Mouse (Mus musculus) urinary bladder, postnatal 10 days (tissue): ENCODE results near the gene Myo9a.
A peak's percentile ranks its signal among the peaks of the same experiment; 100 is the strongest.
"Not testable (repeated sequence)": the region's sequence is repeated elsewhere in the genome, so short reads cannot be mapped to it uniquely, and the experiment has no call there.

ENCODE experiments used
- DNase-seq: peaks from one replicate; pipeline ENCODE4 v3.0.0; 2022; ENCODE audit warnings: low spot score

Gene Myo9a

DNA sequence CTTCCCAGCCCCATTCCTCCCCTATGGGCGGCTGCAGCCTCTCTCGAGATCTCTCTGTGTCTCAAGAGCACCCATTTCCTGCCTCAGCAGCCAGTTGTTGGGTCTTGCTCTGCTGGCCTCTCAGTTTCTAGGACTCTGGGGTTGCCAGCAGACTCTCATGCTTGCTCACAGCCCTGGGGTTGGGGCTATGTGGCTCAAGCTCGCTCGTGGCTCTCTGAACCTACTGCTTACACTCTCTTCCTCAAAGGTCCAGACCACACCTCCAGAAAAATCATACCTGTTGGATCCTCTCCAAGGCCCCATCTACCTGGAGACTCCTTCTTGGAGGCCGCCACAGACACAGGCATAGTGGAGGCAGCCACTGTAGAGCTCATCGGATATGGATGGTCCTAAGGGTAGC lies 198.8 kb downstream of the Myo9a start:
- no peak for DNase-seq

DNA sequence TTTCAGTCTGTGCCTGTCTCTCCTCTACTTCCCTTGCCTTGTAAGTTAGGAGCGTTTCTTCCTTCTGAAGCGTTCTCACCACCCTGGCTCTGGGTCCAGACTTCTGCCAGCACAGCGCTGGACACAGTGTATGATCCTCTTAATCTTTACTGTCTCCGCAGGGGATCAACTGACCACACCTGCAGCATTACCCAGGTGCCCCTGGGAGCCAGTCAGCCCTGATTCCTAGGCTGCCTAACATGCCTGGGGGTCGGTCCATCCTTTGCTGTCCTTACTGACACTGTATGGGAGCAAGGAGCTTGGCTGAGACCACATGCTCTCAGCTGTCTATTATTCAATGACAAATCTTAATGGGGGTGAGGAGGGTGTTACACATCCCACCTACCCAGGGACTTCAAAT lies 199.3 kb downstream of the Myo9a start:
- no peak for DNase-seq

DNA sequence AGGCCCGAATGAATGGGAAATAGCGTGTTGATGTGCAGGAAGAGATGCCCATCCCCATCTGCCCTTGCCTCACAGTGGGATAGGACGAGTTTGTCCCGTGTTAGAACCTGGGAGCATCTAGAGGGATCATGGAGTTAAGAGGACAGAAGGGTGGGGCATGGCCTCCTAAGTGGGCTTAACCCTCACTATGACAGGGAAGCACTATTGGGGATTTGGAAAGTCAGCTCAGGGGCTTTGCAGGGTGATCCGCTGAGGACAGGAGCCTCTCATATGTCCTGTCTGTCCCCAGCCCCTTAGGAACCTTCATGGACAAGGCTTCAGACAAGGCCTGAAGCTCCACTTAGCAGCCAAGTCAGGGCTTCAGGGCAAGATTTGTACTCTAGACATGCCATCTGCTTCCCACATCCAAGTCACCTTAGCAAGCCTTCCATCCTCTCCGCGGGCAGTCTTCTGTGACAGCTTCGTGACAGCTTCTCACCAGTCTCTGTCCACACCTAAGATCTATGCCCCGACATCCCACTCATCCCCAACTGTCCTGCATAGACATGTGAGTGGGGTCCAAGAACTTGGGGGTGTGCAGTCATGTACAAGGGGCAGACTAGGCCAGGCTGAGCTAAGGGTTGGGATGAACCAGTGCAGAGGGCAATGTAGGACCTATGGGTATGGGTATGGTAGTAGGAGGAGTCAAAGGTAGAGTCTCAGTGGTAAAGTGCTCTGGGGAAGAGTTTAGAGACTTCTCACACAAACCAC lies 200.5 kb downstream of the Myo9a start:
- no peak for DNase-seq

DNA sequence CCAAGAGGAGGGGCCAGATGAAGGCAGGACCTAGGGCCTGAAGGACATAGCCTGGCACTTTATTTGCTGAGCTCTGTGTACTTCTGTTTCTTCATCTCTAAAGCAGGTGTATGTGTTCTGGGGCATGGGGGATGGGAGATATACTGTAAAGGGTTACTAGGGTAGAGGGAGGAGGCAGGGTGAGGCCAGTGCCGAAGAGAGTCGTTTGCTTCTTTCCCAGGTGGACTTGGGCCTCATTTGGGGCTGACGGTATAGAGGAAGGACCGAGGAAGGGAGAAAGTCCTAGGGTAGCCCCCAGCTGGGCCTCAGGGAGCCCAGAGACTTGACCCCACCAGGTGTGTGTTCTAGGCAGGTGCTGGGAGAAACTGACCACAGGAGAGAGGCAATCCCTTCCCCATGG lies 201.2 kb downstream of the Myo9a start:
- DNase-seq, result no peak

DNA sequence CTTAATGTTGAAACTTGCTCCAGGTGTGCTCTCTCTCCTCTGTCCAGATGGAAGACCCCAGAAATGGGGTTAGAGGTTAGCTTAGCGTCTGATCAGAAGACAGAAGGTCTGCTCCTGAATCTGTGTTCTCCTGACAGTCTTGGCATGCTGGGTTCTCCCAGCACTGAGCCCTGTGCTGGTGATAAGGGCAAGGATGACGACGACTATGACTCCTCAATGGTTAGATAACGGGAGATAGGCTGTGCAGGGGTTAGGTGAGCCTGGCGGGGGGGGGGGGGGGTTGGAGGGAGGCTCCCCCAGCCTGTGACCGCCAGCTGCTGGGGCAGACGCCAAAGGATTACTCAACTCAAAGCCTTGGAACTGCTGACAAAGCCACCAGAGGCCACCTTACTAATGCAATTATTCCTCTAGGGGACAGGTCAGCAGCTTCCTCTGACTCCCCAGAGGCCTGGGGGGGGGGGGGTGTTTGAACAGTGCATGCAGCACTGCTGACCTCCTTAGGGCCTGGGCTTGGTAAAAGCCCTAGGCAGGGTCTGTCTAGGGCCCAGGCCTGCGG lies 201.9 kb downstream of the Myo9a start:
- no peak for DNase-seq

DNA sequence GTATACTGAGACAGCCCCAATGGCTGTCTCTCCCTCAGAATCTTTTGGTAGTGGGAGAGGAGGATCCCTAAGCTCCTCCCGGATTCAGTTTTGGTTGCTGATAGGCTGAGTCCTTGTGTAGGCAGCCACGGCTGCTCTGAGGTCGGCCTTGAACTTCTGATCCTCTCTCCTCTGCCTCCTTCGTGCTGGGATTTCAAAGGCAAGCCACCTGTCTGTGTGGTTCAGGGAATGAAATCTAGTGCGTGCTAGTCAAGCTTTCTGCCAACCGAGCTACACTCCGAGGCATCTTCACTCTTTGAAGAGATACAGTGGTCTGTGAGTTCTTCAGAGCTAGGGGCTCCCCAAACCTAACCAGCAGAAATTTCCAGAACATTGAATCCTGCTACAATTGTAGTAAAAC lies 202.9 kb downstream of the Myo9a start:
- DNase-seq, result no peak

DNA sequence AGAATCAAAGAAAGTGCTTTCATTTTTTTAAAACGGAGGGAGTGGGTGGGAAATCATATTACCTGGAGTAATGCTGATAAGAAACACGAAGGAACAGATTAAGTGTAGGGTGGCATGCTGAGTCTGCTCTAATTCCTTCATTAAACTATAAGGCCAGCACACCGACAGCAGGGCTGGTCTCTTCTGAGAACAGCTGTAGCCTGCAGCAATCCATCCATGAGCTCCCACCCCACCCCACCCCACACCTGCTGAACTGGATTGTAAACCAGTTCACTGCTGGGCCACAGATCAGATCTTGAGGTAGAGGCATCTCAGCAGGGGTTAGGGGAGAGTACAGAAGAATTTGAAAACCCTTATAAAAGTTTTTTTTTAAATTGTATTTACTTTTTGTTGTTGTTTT lies 204.5 kb downstream of the Myo9a start:
- no peak for DNase-seq

DNA sequence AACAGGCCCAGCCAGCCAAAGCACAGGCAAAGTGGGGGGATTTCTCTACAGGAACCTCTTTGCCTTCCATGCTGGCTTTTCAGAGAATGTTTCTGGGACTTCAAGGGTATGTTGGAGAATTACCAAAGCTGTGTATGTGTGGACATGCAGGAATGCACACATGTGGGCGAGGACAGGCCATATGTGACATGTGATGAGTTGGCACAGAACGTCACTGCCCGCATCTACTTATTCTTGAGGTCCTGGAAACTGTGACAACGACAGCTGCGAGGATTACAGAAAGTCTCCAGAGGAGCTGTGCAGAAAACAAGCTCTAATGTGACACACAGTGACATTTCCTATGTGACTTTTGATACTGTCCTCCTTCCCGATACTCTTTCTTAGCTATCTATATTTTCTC lies 205.0 kb downstream of the Myo9a start:
- DNase-seq, result no peak

DNA sequence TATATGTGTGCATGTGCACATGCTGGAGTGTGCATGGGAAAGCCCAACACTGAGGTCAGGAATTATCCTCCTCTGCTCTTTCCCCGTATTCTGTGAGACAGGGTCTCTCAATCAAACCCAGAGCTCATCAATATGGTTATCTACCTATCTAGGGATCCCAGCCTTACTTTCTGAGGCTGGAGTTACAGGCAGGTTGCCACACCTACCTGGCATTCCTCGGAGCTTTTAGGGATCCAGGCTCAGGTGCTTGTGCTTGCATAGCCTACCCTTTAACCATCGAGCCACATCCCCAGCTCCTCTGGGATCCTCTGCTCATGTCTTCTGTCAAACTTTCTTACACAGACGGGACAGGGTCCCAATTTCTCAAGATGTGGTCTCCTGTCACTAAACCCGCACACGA lies 205.8 kb downstream of the Myo9a start:
- no peak for DNase-seq

DNA sequence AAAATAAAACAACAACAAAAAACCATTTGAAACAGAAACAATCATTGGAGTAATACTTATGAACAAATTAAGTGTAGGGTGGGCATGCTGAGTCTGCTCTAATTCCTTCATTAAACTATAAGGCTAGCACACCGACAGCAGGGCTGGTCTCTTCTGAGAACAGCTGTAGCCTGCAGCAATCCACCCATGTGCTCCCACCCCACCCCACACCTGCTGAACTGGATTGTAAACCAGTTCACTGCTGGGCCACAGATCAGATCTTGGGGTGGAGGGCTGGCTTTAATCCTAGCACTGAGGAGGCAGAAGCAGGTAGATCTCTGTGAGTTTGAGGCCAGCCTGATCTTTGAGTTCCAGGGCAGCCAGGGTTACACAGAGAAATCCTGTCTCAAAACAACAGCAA lies 207.4 kb downstream of the Myo9a start:
- DNase-seq, result not testable (repeated sequence)

DNA sequence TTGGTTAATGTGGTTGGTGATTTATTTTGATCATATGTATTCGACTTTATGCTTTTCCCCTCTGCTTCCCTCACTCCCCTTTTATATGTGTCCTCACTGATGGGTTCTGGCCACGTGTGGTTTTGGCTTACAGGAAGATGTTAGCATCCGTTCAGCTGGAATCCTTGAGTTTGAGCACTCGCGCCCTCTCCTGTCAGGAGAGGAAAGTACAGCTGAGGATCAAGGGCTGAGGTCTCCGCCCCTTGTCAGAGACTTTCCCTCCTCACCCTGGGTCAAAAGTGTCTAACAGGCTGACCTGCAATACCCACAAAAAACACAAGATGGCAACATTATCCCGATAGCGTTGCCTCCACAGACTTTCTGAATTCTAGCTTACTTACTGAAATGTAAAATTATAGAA lies 208.6 kb downstream of the Myo9a start:
- peak; percentile 30 for DNase-seq

DNA sequence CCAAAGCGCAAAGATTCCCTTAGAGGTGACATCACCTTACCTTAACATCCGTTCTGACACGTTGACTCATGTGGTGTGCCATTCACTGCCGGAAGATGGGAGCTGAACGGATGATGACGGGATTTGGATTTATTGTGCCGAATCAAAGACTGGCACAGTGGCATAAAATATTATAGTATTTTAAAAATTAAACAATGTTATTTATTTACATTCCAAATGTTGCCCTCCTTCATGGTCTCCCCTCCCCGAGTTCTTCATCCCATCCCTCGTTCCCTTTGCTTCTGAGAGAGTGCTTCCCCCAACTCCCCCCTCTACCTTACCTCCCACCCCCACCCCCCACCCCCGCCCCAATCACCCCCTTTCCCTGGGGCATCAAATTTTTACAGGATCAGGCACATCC lies 209.9 kb downstream of the Myo9a start, which contains the start of gene Nr2e3:
Gene Nr2e3 (minus strand): TSS at position 101 of the 400 bp plus-strand sequence.
- DNase-seq, result no peak

DNA sequence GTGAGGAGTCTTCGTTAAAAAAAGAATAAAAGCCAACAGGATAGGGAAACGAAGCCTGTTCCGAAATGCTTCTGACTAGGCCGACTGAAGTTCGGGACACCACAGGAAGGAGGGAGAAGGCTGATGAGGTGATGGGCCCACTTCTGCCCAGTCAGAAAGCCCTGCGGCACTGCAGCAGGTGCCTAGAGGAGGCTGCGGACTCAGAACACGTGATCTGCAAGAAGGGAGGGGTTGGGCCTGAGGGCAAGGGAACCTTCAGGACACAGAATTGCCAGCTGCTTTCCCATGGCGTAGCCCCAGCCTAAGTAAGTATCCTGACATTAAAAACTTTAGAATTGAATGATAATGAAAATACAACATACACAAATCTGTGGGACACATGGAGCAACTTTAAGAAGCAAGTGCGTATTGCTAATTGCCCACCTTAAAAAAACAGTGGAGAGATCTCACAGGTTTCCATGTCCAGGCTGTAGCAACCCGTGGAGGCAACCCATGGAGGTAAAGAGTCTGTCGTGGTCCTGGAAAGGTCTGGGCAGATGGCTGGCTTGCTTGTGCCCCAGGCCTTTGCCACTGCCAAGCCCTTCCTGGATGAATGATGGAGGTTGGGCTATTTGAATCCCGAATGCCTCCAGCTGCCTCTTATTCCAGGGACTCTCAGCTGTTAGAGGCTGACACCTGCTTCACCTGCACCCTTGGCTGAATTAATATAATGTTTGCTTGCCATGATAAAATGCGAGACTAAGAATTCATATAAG lies 210.7 kb downstream of the Myo9a start:
- DNase-seq, result no peak

DNA sequence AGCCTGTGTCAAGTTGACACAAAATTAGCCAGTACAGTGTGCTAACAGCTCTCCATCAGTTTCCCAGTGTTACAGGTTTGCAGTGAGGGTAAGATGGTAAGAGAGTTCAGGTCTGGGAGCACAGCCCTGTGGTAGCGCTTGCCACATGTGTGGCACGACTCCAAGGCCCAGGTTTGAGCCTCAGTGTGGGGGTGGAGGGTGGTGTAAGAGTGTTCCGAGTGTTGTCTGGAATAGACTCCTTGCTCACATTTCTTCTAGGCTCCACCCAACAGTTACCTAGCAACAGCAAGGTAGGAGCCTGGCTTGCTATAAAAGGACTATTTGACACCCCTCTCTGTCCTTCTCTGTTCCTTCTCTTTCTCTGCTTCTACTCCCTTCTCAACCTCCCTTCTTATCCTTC lies 213.7 kb downstream of the Myo9a start:
- no peak for DNase-seq

DNA sequence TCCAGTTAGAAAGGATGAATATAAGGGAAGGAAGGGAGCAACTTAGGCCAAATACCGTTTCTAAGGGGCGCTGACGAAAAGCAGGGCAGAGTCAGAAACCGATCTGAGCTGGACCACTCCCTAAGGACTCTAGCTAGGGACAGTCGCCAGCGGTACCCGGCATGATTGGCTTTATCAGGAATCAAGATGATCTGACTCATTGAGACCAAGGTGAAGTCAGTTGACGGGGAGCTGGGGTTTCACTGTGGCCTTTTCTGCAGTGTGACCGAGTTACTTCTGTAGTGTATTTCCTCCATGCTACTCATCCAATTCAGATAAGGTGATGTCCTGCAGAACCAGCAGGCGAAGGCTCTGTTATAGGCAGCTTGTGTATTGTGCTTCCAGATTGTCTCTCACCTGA lies 214.3 kb downstream of the Myo9a start:
- no peak for DNase-seq

DNA sequence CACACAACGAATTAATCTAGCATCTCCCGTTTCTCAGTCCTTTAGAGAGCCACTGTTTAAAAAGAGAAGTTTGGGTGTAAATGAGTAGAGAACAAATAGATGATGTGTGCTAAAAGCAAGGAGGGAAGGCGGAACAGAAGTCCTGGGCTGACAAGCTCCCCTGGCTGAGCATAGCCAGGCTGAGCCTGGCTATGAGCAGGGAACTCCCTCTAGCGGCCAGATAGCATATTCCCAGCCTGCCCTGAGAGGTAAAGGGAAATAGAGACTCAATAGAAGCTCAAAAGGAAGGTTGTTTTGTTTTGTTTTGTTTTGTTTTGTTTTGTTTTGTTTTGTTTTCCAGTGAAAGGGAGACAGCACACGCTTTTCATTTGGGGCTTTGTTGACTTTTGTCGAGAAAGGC lies 218.7 kb downstream of the Myo9a start:
- DNase-seq, result no peak

DNA sequence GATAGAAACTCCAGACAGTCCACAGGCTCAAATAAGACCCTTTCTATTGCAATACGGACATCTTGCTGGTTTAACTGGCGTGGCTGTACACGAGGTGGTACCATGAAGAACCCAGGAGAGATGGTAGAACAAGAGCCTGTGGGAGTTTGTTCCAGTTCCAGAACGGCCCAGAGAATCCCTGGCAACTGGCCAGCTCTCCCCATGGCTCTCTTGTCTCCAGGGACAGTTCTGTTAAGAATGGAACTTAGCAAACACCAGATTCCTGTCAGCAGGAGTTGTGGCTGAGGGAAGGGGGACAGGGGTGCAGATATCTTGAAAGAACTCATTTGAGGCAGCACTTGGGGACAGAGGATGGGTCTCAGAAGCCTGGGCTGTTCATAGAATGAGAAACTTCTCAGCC lies 220.6 kb downstream of the Myo9a start:
- DNase-seq, result no peak
